ENCODE assay signal across 21 mouse cellular contexts in genomic region chr16:91599242-91599641, GRCm38 (mm10). TPM values are rescaled to one million over a fixed set of nuclear protein-coding genes. Genes with fewer than 3 reads are reported as not detected.
DNase-seq lines count a peak whose midpoint lies in the region; ATAC-seq and TF ChIP-seq lines count a peak whose summit lies in the region.
"Had no signal": no experiment of that assay in that cellular context is flagged by ENCODE, and none has a peak within 500 bp of the region (broad histone marks: within the 10 kb centered on the region; RNA-seq: fewer than 3 reads in every experiment).

No protein-coding gene starts in this region.

- no peaks in the 10 kb centered on the region for H3K27me3 ChIP-seq in hindbrain, postnatal 0 days (ENCODE audit: insufficient read depth, low read length)
- peaks cover 7% of the 10 kb centered on the region for H3K27me3 ChIP-seq in hindbrain, embryonic 12.5 days
- peaks cover 6% of the 10 kb centered on the region for H3K27me3 ChIP-seq in liver, embryonic 14.5 days (ENCODE audit: control insufficient read depth, insufficient read depth, low read length)
- peaks cover 13% of the 10 kb centered on the region for H3K27me3 ChIP-seq in liver, embryonic 11.5 days (replicated peaks; ENCODE audit: control insufficient read depth, insufficient read depth, low read length)
- peaks cover 4% of the 10 kb centered on the region; the same call in 1 of the 2 replicates for H3K27me3 ChIP-seq in neural tube, embryonic 15.5 days (replicated peaks)
- H3K27me3 ChIP-seq: intestine, embryonic 15.5 days had no signal

- TF ChIP-seq EP300 in liver, embryonic 14.5 days (IDR thresholded peaks at IDR 0.05; ENCODE audit: low read depth) = no peak

- DNase-seq in hindbrain, postnatal 0 days (ENCODE audit: low spot score) = no peak
- DNase-seq in liver, embryonic 14.5 days (ENCODE audit: low read depth in 3 of 3, low spot score in 3 of 3) = no peak
- no peak for DNase-seq in liver, embryonic 11.5 days (ENCODE audit: low spot score)
- DNase-seq in 416B (ENCODE audit: low read depth) (peak; percentile 62), NIH3T3 (ENCODE audit: low read depth) (peak; percentile 30)
- no peak for DNase-seq in heart, postnatal 14 days
- DNase-seq: cerebellum, adult 11-12 months; cerebellum, postnatal 10 days; gastrocnemius, postnatal 25 days; heart, postnatal 4 days; right cerebral cortex, postnatal 14 days; thymus, postnatal 36 days had no signal

- no peak overlapping the region for H3K4me2 ChIP-seq in hindbrain, postnatal 0 days (ENCODE audit: low read depth, low read length)
- H3K4me2 ChIP-seq in hindbrain, embryonic 12.5 days (replicated peaks) = no peak overlapping the region
- no peak overlapping the region for H3K4me2 ChIP-seq in liver, embryonic 14.5 days (ENCODE audit: low read depth)
- H3K4me2 ChIP-seq in liver, embryonic 11.5 days = no peak overlapping the region
- H3K4me2 ChIP-seq in neural tube, embryonic 15.5 days = no peak overlapping the region
- H3K4me2 ChIP-seq: heart, embryonic 15.5 days; hindbrain, embryonic 15.5 days; intestine, embryonic 15.5 days; liver, embryonic 15.5 days; midbrain, embryonic 12.5 days had no signal

- ATAC-seq in hindbrain, postnatal 0 days = no peak
- ATAC-seq in hindbrain, embryonic 12.5 days (ENCODE audit: low FRiP score) = no peak
- ATAC-seq in liver, embryonic 14.5 days (ENCODE audit: insufficient read depth) = no peak
- ATAC-seq in liver, embryonic 11.5 days (replicated peaks; ENCODE audit: low FRiP score) = no peak
- no peak for ATAC-seq in neural tube, embryonic 15.5 days (ENCODE audit: low FRiP score)
- ATAC-seq: forebrain, embryonic 16.5 days; intestine, embryonic 15.5 days had no signal

- H3K4me3 ChIP-seq in hindbrain, postnatal 0 days (ENCODE audit: low read length) = no peak overlapping the region
- no peak overlapping the region for H3K4me3 ChIP-seq in hindbrain, embryonic 12.5 days
- H3K4me3 ChIP-seq in liver, embryonic 14.5 days (ENCODE audit: insufficient read depth in 1 of 2, low read depth in 2 of 2, low read length in 2 of 2) = no peak overlapping the region
- no peak overlapping the region for H3K4me3 ChIP-seq in liver, embryonic 11.5 days (ENCODE audit: low read depth, low read length)
- H3K4me3 ChIP-seq in neural tube, embryonic 15.5 days (replicated peaks) = no peak overlapping the region
- H3K4me3 ChIP-seq: embryonic facial prominence, embryonic 10.5 days; heart, embryonic 15.5 days; hindbrain, embryonic 15.5 days; intestine, embryonic 15.5 days; liver, embryonic 15.5 days; midbrain, embryonic 12.5 days had no signal

- peaks cover 6% of the 10 kb centered on the region; the same call in 1 of the 2 replicates for H3K4me1 ChIP-seq in hindbrain, postnatal 0 days (ENCODE audit: insufficient read depth, low read length)
- peaks cover 8% of the 10 kb centered on the region for H3K4me1 ChIP-seq in hindbrain, embryonic 12.5 days
- H3K4me1 ChIP-seq in liver, embryonic 14.5 days (replicated peaks; ENCODE audit: control insufficient read depth in 2 of 2, insufficient read depth in 2 of 2, low read length in 1 of 2) = peaks cover 12 to 17% of the 10 kb centered on the region in 2 experiments
- peaks cover 12% of the 10 kb centered on the region for H3K4me1 ChIP-seq in liver, embryonic 11.5 days (replicated peaks; ENCODE audit: control insufficient read depth, insufficient read depth, low read length)
- H3K4me1 ChIP-seq in neural tube, embryonic 15.5 days = peaks cover 24% of the 10 kb centered on the region

- H3K36me3 ChIP-seq in hindbrain, postnatal 0 days (ENCODE audit: insufficient read depth, low read length) = no peaks in the 10 kb centered on the region
- no peaks in the 10 kb centered on the region for H3K36me3 ChIP-seq in hindbrain, embryonic 12.5 days
- no peaks in the 10 kb centered on the region for H3K36me3 ChIP-seq in liver, embryonic 14.5 days (replicated peaks; ENCODE audit: control insufficient read depth, insufficient read depth, low read depth)
- no peaks in the 10 kb centered on the region for H3K36me3 ChIP-seq in liver, embryonic 11.5 days (ENCODE audit: control insufficient read depth, insufficient read depth, low read length)
- H3K36me3 ChIP-seq in neural tube, embryonic 15.5 days = no peaks in the 10 kb centered on the region
- H3K36me3 ChIP-seq: embryonic facial prominence, embryonic 10.5 days; heart, embryonic 15.5 days; hindbrain, embryonic 15.5 days; intestine, embryonic 15.5 days; liver, embryonic 15.5 days; midbrain, embryonic 12.5 days had no signal

- H3K27ac ChIP-seq in hindbrain, postnatal 0 days = no peak overlapping the region
- H3K27ac ChIP-seq in hindbrain, embryonic 12.5 days = no peak overlapping the region
- no peak overlapping the region for H3K27ac ChIP-seq in liver, embryonic 14.5 days
- no peak overlapping the region for H3K27ac ChIP-seq in liver, embryonic 11.5 days (ENCODE audit: low read depth, low read length)
- H3K27ac ChIP-seq in neural tube, embryonic 15.5 days (replicated peaks) = no peak overlapping the region
- H3K27ac ChIP-seq: embryonic facial prominence, embryonic 10.5 days; heart, embryonic 15.5 days; hindbrain, embryonic 15.5 days; intestine, embryonic 15.5 days; liver, embryonic 15.5 days; midbrain, embryonic 12.5 days had no signal

- H3K9ac ChIP-seq in hindbrain, postnatal 0 days (replicated peaks; ENCODE audit: low read length) = no peak overlapping the region
- no peak overlapping the region for H3K9ac ChIP-seq in hindbrain, embryonic 12.5 days
- no peak overlapping the region for H3K9ac ChIP-seq in liver, embryonic 14.5 days (replicated peaks)
- no peak overlapping the region for H3K9ac ChIP-seq in liver, embryonic 11.5 days (ENCODE audit: low read depth, low read length)
- H3K9ac ChIP-seq in neural tube, embryonic 15.5 days (replicated peaks) = no peak overlapping the region
- H3K9ac ChIP-seq: heart, embryonic 15.5 days; hindbrain, embryonic 15.5 days; intestine, embryonic 15.5 days; liver, embryonic 15.5 days; midbrain, embryonic 12.5 days had no signal

- intact Hi-C loops in heart, postnatal 14 days (cut with DNase I) = no loop called here

- 0 out of 2 replicates have a peak, but pooled peaks have one; percentile 10 for TF ChIP-seq CTCF in hindbrain, postnatal 0 days (IDR thresholded peaks at IDR 0.05; ENCODE audit: low read depth)
- peak; percentile 22; the same call in 1 of the 2 replicates for TF ChIP-seq CTCF in liver, embryonic 14.5 days (IDR thresholded peaks at IDR 0.05; ENCODE audit: low read depth)

- H3K9me3 ChIP-seq in hindbrain, postnatal 0 days (ENCODE audit: low read length) = no peaks in the 10 kb centered on the region
- H3K9me3 ChIP-seq in hindbrain, embryonic 12.5 days (replicated peaks) = no peaks in the 10 kb centered on the region
- H3K9me3 ChIP-seq in liver, embryonic 14.5 days (ENCODE audit: control insufficient read depth, low read length) = no peaks in the 10 kb centered on the region
- H3K9me3 ChIP-seq in liver, embryonic 11.5 days (ENCODE audit: control insufficient read depth, low read length) = no peaks in the 10 kb centered on the region
- no peaks in the 10 kb centered on the region for H3K9me3 ChIP-seq in neural tube, embryonic 15.5 days (replicated peaks)
- H3K9me3 ChIP-seq: embryonic facial prominence, embryonic 10.5 days; heart, embryonic 15.5 days; hindbrain, embryonic 15.5 days; intestine, embryonic 15.5 days; liver, embryonic 15.5 days; midbrain, embryonic 12.5 days had no signal

RNA-seq across cellular contexts. Expression of gene Tmem50b, which starts 1.6 kb away (rescaled TPM):
- 79.6 and 93.3 TPM in 2 replicates for total RNA-seq in hindbrain, postnatal 0 days (2014; rRNA removed)
- polyA plus RNA-seq in hindbrain, postnatal 0 days (2015; fragmentation: Nextera tagmentation; extraction: Ambion mirVana) = 107 and 114 TPM in 2 replicates
- 46.6 and 48.7 TPM in 2 replicates for polyA plus RNA-seq in hindbrain, embryonic 12.5 days (2016; fragmentation: Nextera tagmentation; extraction: Ambion mirVana)
- 2.5 and 2.8 TPM in 2 replicates for polyA plus RNA-seq in liver, embryonic 14.5 days (2012; rRNA removed)
- polyA plus RNA-seq in liver, embryonic 14.5 days (2014; fragmentation: Nextera tagmentation; extraction: Ambion mirVana) = 5.0 TPM in 2 replicates
- polyA plus RNA-seq in liver, embryonic 11.5 days (2014; fragmentation: Nextera tagmentation; extraction: Ambion mirVana) = 13.3 and 14.0 TPM in 2 replicates
- total RNA-seq in heart, postnatal 14 days (2021) = 10 to 100 TPM; 65.1 to 65.2 TPM
- polyA plus RNA-seq in neural tube, embryonic 15.5 days (2015; fragmentation: Nextera tagmentation; extraction: Ambion mirVana) = 102 and 112 TPM in 2 replicates

RNA-seq across cellular contexts. Expression of gene Dnajc28, which starts 19.6 kb away (rescaled TPM):
- total RNA-seq in hindbrain, postnatal 0 days (2014; rRNA removed) = 1.7 and 5.3 TPM in 2 replicates
- polyA plus RNA-seq in hindbrain, postnatal 0 days (2015; fragmentation: Nextera tagmentation; extraction: Ambion mirVana) = 2.9 and 3.8 TPM in 2 replicates
- 4.9 and 6.2 TPM in 2 replicates for polyA plus RNA-seq in hindbrain, embryonic 12.5 days (2016; fragmentation: Nextera tagmentation; extraction: Ambion mirVana)
- polyA plus RNA-seq in liver, embryonic 14.5 days (2012; rRNA removed) = 0.53 and 0.71 TPM in 2 replicates
- 1.6 and 1.8 TPM in 2 replicates for polyA plus RNA-seq in liver, embryonic 14.5 days (2014; fragmentation: Nextera tagmentation; extraction: Ambion mirVana)
- polyA plus RNA-seq in liver, embryonic 11.5 days (2014; fragmentation: Nextera tagmentation; extraction: Ambion mirVana) = 2.2 and 3.0 TPM in 2 replicates
- total RNA-seq in heart, postnatal 14 days (2021) = 10 to 100 TPM; 16.0 to 16.7 TPM
- 5.1 and 5.9 TPM in 2 replicates for polyA plus RNA-seq in neural tube, embryonic 15.5 days (2015; fragmentation: Nextera tagmentation; extraction: Ambion mirVana)

RNA-seq across cellular contexts. Expression of gene Gart, which starts 47.5 kb away (rescaled TPM):
- 40.9 and 50.2 TPM in 2 replicates for total RNA-seq in hindbrain, postnatal 0 days (2014; rRNA removed)
- polyA plus RNA-seq in hindbrain, postnatal 0 days (2015; fragmentation: Nextera tagmentation; extraction: Ambion mirVana) = 46.2 and 46.6 TPM in 2 replicates
- 85.2 and 88.1 TPM in 2 replicates for polyA plus RNA-seq in hindbrain, embryonic 12.5 days (2016; fragmentation: Nextera tagmentation; extraction: Ambion mirVana)
- 35.1 and 42.3 TPM in 2 replicates for polyA plus RNA-seq in liver, embryonic 14.5 days (2012; rRNA removed)
- 61.3 and 75.1 TPM in 2 replicates for polyA plus RNA-seq in liver, embryonic 14.5 days (2014; fragmentation: Nextera tagmentation; extraction: Ambion mirVana)
- 227 and 251 TPM in 2 replicates for polyA plus RNA-seq in liver, embryonic 11.5 days (2014; fragmentation: Nextera tagmentation; extraction: Ambion mirVana)
- 10 to 100 TPM; 52.8 to 56.6 TPM for total RNA-seq in heart, postnatal 14 days (2021)
- 56.6 and 80.4 TPM in 2 replicates for polyA plus RNA-seq in neural tube, embryonic 15.5 days (2015; fragmentation: Nextera tagmentation; extraction: Ambion mirVana)

RNA-seq across cellular contexts. Expression of gene Son, which starts 48.1 kb away (rescaled TPM):
- 246 and 254 TPM in 2 replicates for total RNA-seq in hindbrain, postnatal 0 days (2014; rRNA removed)
- polyA plus RNA-seq in hindbrain, postnatal 0 days (2015; fragmentation: Nextera tagmentation; extraction: Ambion mirVana) = 95.3 and 97.2 TPM in 2 replicates
- 159 and 162 TPM in 2 replicates for polyA plus RNA-seq in hindbrain, embryonic 12.5 days (2016; fragmentation: Nextera tagmentation; extraction: Ambion mirVana)
- 48.2 and 64.2 TPM in 2 replicates for polyA plus RNA-seq in liver, embryonic 14.5 days (2012; rRNA removed)
- polyA plus RNA-seq in liver, embryonic 14.5 days (2014; fragmentation: Nextera tagmentation; extraction: Ambion mirVana) = 42.9 and 45.0 TPM in 2 replicates
- 90.9 and 101 TPM in 2 replicates for polyA plus RNA-seq in liver, embryonic 11.5 days (2014; fragmentation: Nextera tagmentation; extraction: Ambion mirVana)
- 100 to 1,000 TPM; 175 to 187 TPM for total RNA-seq in heart, postnatal 14 days (2021)
- polyA plus RNA-seq in neural tube, embryonic 15.5 days (2015; fragmentation: Nextera tagmentation; extraction: Ambion mirVana) = 103 and 106 TPM in 2 replicates

RNA-seq across cellular contexts. Expression of gene Ifngr2, which starts 52.4 kb away (rescaled TPM):
- total RNA-seq in hindbrain, postnatal 0 days (2014; rRNA removed) = 53.1 and 68.4 TPM in 2 replicates
- polyA plus RNA-seq in hindbrain, postnatal 0 days (2015; fragmentation: Nextera tagmentation; extraction: Ambion mirVana) = 131 and 140 TPM in 2 replicates
- polyA plus RNA-seq in hindbrain, embryonic 12.5 days (2016; fragmentation: Nextera tagmentation; extraction: Ambion mirVana) = 47.1 and 48.6 TPM in 2 replicates
- 3.9 and 4.9 TPM in 2 replicates for polyA plus RNA-seq in liver, embryonic 14.5 days (2012; rRNA removed)
- 13.1 and 13.5 TPM in 2 replicates for polyA plus RNA-seq in liver, embryonic 14.5 days (2014; fragmentation: Nextera tagmentation; extraction: Ambion mirVana)
- polyA plus RNA-seq in liver, embryonic 11.5 days (2014; fragmentation: Nextera tagmentation; extraction: Ambion mirVana) = 26.2 and 28.7 TPM in 2 replicates
- total RNA-seq in heart, postnatal 14 days (2021) = 100 to 1,000 TPM; 125 to 142 TPM
- polyA plus RNA-seq in neural tube, embryonic 15.5 days (2015; fragmentation: Nextera tagmentation; extraction: Ambion mirVana) = 106 and 112 TPM in 2 replicates

Comparison
In these comparisons a context has a peak if more than half of its experiments do, and no peak if none do; other contexts are left out.
1. DNase-seq: peak in 416B (single experiment) and NIH3T3 (single experiment); none in hindbrain, postnatal 0 days (single experiment), liver, embryonic 14.5 days (0 of 3), liver, embryonic 11.5 days (single experiment) and heart, postnatal 14 days (0 of 2).